In the genomic region with DNA sequence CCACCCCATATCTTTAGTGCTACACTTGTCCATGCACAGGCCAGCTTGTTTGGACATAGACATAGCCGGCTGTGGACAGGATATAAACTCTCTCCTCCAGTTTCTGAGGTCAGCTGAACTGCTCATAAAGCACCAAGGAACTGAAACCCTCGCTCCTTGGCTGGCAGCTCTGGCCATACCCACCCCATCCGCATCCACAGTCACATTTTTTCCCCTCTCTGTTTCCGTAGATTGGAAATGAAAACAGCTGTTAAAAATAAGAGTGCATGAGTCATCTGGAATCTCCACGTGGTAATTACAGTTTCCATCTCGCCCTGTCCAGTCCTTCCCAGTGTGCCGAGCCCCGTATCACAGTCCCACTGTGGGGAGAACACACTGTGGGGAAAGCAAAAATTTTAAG, we compare ENCODE assay signal across 9 mouse cellular contexts.
A peak's percentile ranks its signal among the peaks of the same experiment; 100 is the strongest.
DNase-seq lines count a peak whose midpoint lies in the region; ATAC-seq lines count a peak whose summit lies in the region.
"Had no signal": no experiment of that assay in that cellular context is flagged by ENCODE, and none has a peak within 500 bp of the region (broad histone marks: within the 10 kb centered on the region; RNA-seq: fewer than 3 reads in every experiment).

No protein-coding gene starts in this region.

- H3K4me1 ChIP-seq in kidney, embryonic 15.5 days = peaks cover 29% of the 10 kb centered on the region
- peaks cover 28% of the 10 kb centered on the region for H3K4me1 ChIP-seq in brown adipose tissue, adult 24 weeks (ENCODE audit: control insufficient read depth, insufficient read depth, insufficient read length, low read length)
- H3K4me1 ChIP-seq in heart, embryonic 13.5 days = peaks cover 32% of the 10 kb centered on the region

- no peaks in the 10 kb centered on the region for H3K27me3 ChIP-seq in kidney, embryonic 15.5 days
- H3K27me3 ChIP-seq in heart, embryonic 13.5 days (replicated peaks) = no peaks in the 10 kb centered on the region
- H3K27me3 ChIP-seq: Patski had no signal

- H3K4me3 ChIP-seq in kidney, embryonic 15.5 days (replicated peaks) = no peak overlapping the region
- H3K4me3 ChIP-seq in brown adipose tissue, adult 24 weeks (ENCODE audit: insufficient read depth, low read depth, low read length) = 0 out of 2 replicates have a peak overlapping the region, but pooled peaks have one; percentile 3
- no peak overlapping the region for H3K4me3 ChIP-seq in heart, embryonic 13.5 days
- no peak overlapping the region for H3K4me3 ChIP-seq in macrophage (ENCODE audit: inconsistent target)

- 0 out of 2 replicates have a peak overlapping the region, but pooled peaks have one; percentile 2 for H3K27ac ChIP-seq in kidney, embryonic 15.5 days
- H3K27ac ChIP-seq in brown adipose tissue, adult 24 weeks (replicated peaks; ENCODE audit: low read depth, low read length) = peak overlapping the region; percentile 83
- H3K27ac ChIP-seq in heart, embryonic 13.5 days (replicated peaks) = peak overlapping the region; percentile 71
- H3K27ac ChIP-seq in macrophage = peak overlapping the region; percentile 85

- H3K9ac ChIP-seq in kidney, embryonic 15.5 days = no peak overlapping the region
- 0 out of 2 replicates have a peak overlapping the region, but pooled peaks have one; percentile 38 for H3K9ac ChIP-seq in heart, embryonic 13.5 days

- no peak for DNase-seq in kidney, adult 11 months
- no peak for DNase-seq in cerebellum, adult 9-10 months
- DNase-seq in spleen, postnatal 14 days (ENCODE audit: low spot score in 2 of 2) = no peak
- no peak for DNase-seq in right cerebral cortex, postnatal 4 days

- H3K4me2 ChIP-seq in kidney, embryonic 15.5 days = peak overlapping the region; percentile 10; the same call in 1 of the 2 replicates
- peak overlapping the region; percentile 45 for H3K4me2 ChIP-seq in heart, embryonic 13.5 days

- peak; percentile 63 for ATAC-seq in kidney, embryonic 15.5 days (replicated peaks; ENCODE audit: low FRiP score)
- ATAC-seq in heart, embryonic 13.5 days (ENCODE audit: extremely low read depth, insufficient number of reproducible peaks, low FRiP score, low TSS enrichment) = peak; percentile 65; the same call in 1 of the 2 replicates
- ATAC-seq: Patski had no signal

- WGBS in kidney, embryonic 15.5 days = 14% methylated on average over 8 of the region's 8 CpGs
- WGBS in heart, embryonic 13.5 days = 23% methylated on average over 8 of the region's 8 CpGs
- 6% methylated on average over 8 of the region's 8 CpGs for WGBS in macrophage (ENCODE audit: missing documents)

- H3K79me2 ChIP-seq in macrophage (ENCODE audit: inconsistent target) = no peaks in the 10 kb centered on the region

- no peaks in the 10 kb centered on the region for H3K36me3 ChIP-seq in kidney, embryonic 15.5 days
- H3K36me3 ChIP-seq in heart, embryonic 13.5 days = no peaks in the 10 kb centered on the region
- no peaks in the 10 kb centered on the region for H3K36me3 ChIP-seq in macrophage (ENCODE audit: inconsistent target)

- H3K9me3 ChIP-seq in kidney, embryonic 15.5 days (replicated peaks) = no peaks in the 10 kb centered on the region
- no peaks in the 10 kb centered on the region for H3K9me3 ChIP-seq in heart, embryonic 13.5 days

Comparison
In these comparisons a context has a peak if more than half of its experiments do, and no peak if none do; other contexts are left out.
1. H3K27ac ChIP-seq: peak in every context shown above with its lines; median percentile 85 in macrophage; 83 in brown adipose tissue, adult 24 weeks; 71 in heart, embryonic 13.5 days; 2 in kidney, embryonic 15.5 days.